Mouse (Mus musculus) hindbrain, embryonic 13.5 days (tissue): Measurements from ENCODE around the gene Ankrd34b. TPM values are rescaled to one million over a fixed set of nuclear protein-coding genes. Genes with fewer than 3 reads are reported as not detected.

Experiments used
- ATAC-seq: fragments of 200-750 bp; cut with Nextera tagmentation; 2 replicates; pipeline ENCODE4 v1.8.0; 2017; ENCODE audit warnings: moderate TSS enrichment; ENCODE audit not compliant: low FRiP score
- H3K27ac ChIP-seq: fragments of 300-500 bp; sonication (generic); 2 replicates; pipeline ENCODE4 v1.5.1; 2015; ENCODE audit warnings: inconsistent platforms, mild to moderate bottlenecking, moderate library complexity
- H3K27me3 ChIP-seq: fragments of 300-500 bp; sonication (generic); 2 replicates; pipeline ENCODE4 v1.6.1; 2015; ENCODE audit warnings: mild to moderate bottlenecking, inconsistent platforms
- H3K36me3 ChIP-seq: fragments of 300-500 bp; sonication (generic); 2 replicates; pipeline ENCODE4 v1.6.1; 2015; ENCODE audit warnings: mild to moderate bottlenecking, inconsistent platforms
- H3K4me1 ChIP-seq: fragments of 300-500 bp; sonication (generic); replicated peaks from 2 replicates; pipeline ENCODE4 v1.6.1; 2015; ENCODE audit warnings: inconsistent platforms
- H3K4me2 ChIP-seq: fragments of 300-500 bp; sonication (generic); 2 replicates; pipeline ENCODE4 v1.6.1; 2015; ENCODE audit warnings: inconsistent platforms, mild to moderate bottlenecking, moderate library complexity
- H3K4me3 ChIP-seq: fragments of 300-500 bp; sonication (generic); 2 replicates; pipeline ENCODE4 v1.5.1; 2015; ENCODE audit warnings: mild to moderate bottlenecking, inconsistent platforms
- H3K9ac ChIP-seq: fragments of 300-500 bp; sonication (generic); 2 replicates; pipeline ENCODE4 v1.6.1; 2015; ENCODE audit warnings: mild to moderate bottlenecking, inconsistent platforms
- H3K9me3 ChIP-seq: fragments of 300-500 bp; sonication (generic); 2 replicates; pipeline ENCODE4 v1.6.1; 2016; ENCODE audit warnings: inconsistent platforms
- WGBS: fragments of 180-500 bp; shearing (Covaris S2); methylation state at CpG from one replicate; pipeline ENCODE4 v1.1.7; 2015; 5-methylcytosine and 5-hydroxymethylcytosine counted together
- polyA plus RNA-seq: library from polyadenylated mRNA; unstranded; fragments of >200 nt; fragmentation: Nextera tagmentation; extraction: Ambion mirVana; gene quantifications from 2 replicates; pipeline ENCODE4 v1.2.1, GENCODE M21; 2015

The Ankrd34b gene
- 1.8 and 1.9 TPM in 2 replicates for polyA plus RNA-seq

- Histone ChIP-seq H3K4me2 (peak within 1 kb of the TSS; percentile 99), H3K4me3 (peak within 1 kb of the TSS; percentile 72), H3K9me3 (no peaks in the 10 kb centered on the region), H3K36me3 (no peaks in the 10 kb centered on the region), H3K4me1 (peaks cover 21% of the 10 kb centered on the region), H3K27ac (no peak within 1 kb of the TSS), H3K9ac (peak within 1 kb of the TSS; percentile 79), H3K27me3 (peaks cover 72% of the 10 kb centered on the region)
- ATAC-seq = peak; percentile 90
- under 1% methylated on average over 51 of the region's 54 CpGs for WGBS
Observed at GRCm38 (mm10) chr13:92425758-92426264, at the start of gene Ankrd34b. Gene Ankrd34b, plus strand, starts transcription at chr13:92425896.

- no peak overlapping the region for H3K4me3 ChIP-seq
- no peaks in the 10 kb centered on the region for H3K4me1 ChIP-seq
- H3K27me3 ChIP-seq = no peaks in the 10 kb centered on the region
- H3K9me3 ChIP-seq = no peaks in the 10 kb centered on the region
- no peak overlapping the region for H3K27ac ChIP-seq
- no peaks in the 10 kb centered on the region for H3K36me3 ChIP-seq
- no peak for ATAC-seq
- H3K4me2 ChIP-seq = no peak overlapping the region
- WGBS = 85% methylated on average over 3 of the region's 3 CpGs
- no peak overlapping the region for H3K9ac ChIP-seq
Observed at GRCm38 (mm10) chr13:92387367-92387766, 38.3 kb upstream of the Ankrd34b start.

DNA sequence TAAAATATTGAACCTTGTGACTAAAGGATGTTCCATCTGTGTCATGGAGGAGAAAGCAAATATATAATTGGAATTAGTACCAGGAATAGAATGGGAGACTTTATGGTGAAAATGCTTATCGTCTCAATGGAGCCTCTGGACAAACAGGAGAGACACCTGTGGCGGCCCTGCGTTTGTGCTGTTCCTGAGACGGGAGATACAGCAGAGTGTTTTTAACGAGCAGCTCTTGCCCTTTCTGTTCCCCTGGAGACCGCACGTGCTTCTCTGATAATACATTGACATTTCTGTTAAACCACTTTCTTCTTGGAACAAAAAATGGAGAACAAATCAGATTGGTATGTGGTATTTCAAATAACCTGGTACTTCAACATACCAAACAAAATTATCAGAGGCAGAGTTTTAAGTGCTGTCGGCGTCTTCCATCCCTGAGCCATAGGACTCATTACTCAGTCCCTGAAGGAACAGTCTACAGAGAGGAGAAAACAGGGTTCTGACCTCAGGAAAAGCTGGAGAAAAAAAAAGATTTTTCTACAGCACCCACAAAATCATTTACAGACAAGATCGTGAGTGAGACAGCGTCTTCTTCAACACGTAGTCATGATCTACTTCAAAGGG is 32.5 kb upstream of the Ankrd34b start:
- ATAC-seq = no peak
- no peaks in the 10 kb centered on the region for H3K4me1 ChIP-seq
- WGBS = 92% methylated on average over 12 of the region's 12 CpGs
- H3K4me2 ChIP-seq = no peak overlapping the region
- H3K4me3 ChIP-seq = no peak overlapping the region
- no peaks in the 10 kb centered on the region for H3K36me3 ChIP-seq
- no peaks in the 10 kb centered on the region for H3K9me3 ChIP-seq
- H3K27me3 ChIP-seq = no peaks in the 10 kb centered on the region
- H3K27ac ChIP-seq = no peak overlapping the region
- H3K9ac ChIP-seq = no peak overlapping the region

DNA sequence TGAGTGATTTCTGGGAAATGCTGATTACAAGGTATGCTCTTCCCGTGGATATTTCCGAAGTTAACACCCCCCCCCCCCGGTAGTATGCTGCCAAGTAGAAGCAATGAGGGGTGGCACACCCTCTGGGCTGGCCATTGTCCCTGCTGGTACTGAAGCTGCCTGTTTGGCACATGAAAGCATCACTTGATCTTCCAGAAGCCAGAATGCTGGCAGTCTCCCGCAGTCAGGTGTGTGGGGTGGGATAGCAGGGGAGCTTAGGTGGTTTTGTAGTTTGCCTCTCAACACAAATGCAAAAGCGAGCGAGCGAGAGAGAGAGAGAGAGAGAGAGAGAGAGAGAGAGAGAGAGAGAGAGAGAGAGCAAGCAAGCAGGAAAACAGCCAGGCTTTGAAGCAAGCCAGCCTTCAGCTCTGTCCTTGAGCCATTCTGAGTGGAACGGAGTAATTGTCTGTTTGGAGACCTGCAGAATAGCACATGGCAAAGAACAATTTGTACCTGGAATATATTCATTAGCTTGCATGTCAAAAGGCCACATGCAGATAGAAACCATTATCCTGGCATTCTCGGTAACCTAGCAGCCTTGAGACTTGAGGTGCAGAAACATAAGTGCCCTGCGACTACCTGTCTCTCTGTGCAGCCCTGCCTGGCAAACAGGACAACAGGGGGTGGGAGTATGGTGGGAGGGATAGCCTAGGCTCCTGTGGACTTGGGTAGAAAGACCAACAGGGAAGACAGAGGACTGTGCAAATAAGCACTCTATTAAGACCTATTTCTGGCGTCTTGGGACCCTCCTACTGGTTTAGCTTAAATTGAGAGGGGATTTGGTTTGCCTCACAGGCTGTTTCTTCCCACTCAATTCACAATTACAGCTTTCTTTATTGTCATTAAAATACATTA is 27.0 kb upstream of the Ankrd34b start:
- Histone ChIP-seq H3K27me3 (no peaks in the 10 kb centered on the region), H3K4me2 (no peak overlapping the region), H3K9ac (no peak overlapping the region), H3K9me3 (no peaks in the 10 kb centered on the region), H3K4me3 (no peak overlapping the region), H3K4me1 (no peaks in the 10 kb centered on the region), H3K27ac (no peak overlapping the region), H3K36me3 (no peaks in the 10 kb centered on the region)
- ATAC-seq = no peak
- WGBS = 68% methylated on average over 11 of the region's 11 CpGs

GRCm38 (mm10) chr13:92402063-92402462 is 23.6 kb upstream of the Ankrd34b start:
- H3K4me1 ChIP-seq = no peaks in the 10 kb centered on the region
- WGBS = 62% methylated on average over 2 of the region's 2 CpGs

GRCm38 (mm10) chr13:92403496-92403895 is 22.2 kb upstream of the Ankrd34b start:
- no peak for ATAC-seq

More at GRCm38 (mm10) chr13:92402063-92402462, 23.6 kb upstream of the Ankrd34b start:
- Histone ChIP-seq H3K4me2 (no peak overlapping the region), H3K27ac (no peak overlapping the region), H3K4me3 (no peak overlapping the region), H3K9ac (no peak overlapping the region), H3K27me3 (no peaks in the 10 kb centered on the region), H3K36me3 (no peaks in the 10 kb centered on the region), H3K9me3 (no peaks in the 10 kb centered on the region)
- ATAC-seq = no peak

DNA sequence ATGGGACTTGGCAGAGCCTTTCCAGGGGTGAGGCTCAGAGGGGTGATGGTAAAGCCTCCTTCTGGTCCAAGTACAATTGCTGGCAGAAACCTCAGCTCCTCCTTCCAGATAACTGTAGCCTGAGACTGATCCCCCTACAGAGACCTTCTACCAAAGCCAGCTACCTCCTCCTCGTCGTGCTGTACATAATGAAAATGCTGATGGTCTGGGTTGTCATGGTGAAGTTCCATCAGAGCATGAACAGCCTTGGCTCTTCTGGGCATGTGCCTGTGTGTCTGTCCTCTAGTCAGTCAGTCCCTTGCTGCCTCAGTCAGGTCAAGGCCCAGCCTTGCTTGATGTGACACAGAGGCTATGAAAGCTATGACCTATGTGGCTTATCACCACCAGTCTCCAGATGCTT is 15.2 kb upstream of the Ankrd34b start:
- H3K9me3 ChIP-seq = no peaks in the 10 kb centered on the region
- H3K27ac ChIP-seq = no peak overlapping the region
- no peak overlapping the region for H3K9ac ChIP-seq
- no peaks in the 10 kb centered on the region for H3K36me3 ChIP-seq
- H3K4me3 ChIP-seq = no peak overlapping the region
- no peak for ATAC-seq
- 79% methylated on average over 2 of the region's 2 CpGs for WGBS
- no peaks in the 10 kb centered on the region for H3K27me3 ChIP-seq
- no peak overlapping the region for H3K4me2 ChIP-seq
- no peaks in the 10 kb centered on the region for H3K4me1 ChIP-seq

More at GRCm38 (mm10) chr13:92403496-92403895, 22.2 kb upstream of the Ankrd34b start:
- WGBS = 85% methylated on average over 3 of the region's 3 CpGs
- no peaks in the 10 kb centered on the region for H3K36me3 ChIP-seq
- H3K4me3 ChIP-seq = no peak overlapping the region
- H3K9ac ChIP-seq = no peak overlapping the region
- no peak overlapping the region for H3K27ac ChIP-seq
- no peaks in the 10 kb centered on the region for H3K4me1 ChIP-seq
- H3K4me2 ChIP-seq = no peak overlapping the region
- no peaks in the 10 kb centered on the region for H3K9me3 ChIP-seq
- H3K27me3 ChIP-seq = no peaks in the 10 kb centered on the region

DNA sequence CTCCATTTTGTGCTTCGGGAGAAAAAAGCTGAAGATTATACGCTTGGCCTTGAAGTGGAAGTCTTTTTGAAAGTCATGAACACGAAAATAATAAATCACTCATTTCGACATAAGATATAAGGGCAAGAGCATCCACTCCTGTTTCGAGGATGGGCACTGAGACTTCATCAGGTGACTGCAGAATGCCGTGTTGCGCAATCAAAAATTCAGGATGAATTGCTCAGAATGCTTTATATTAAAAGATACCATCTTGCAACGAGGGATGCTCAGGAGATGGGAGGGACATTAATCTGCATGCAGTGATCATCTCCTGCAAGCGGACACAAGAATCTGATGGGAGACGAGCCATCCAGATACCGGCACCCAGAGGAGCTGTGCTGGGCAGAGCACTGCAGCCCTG is 6.1 kb upstream of the Ankrd34b start:
- Histone ChIP-seq H3K4me2 (no peak overlapping the region), H3K36me3 (no peaks in the 10 kb centered on the region), H3K9ac (no peak overlapping the region), H3K27ac (no peak overlapping the region), H3K27me3 (peaks cover 21% of the 10 kb centered on the region), H3K9me3 (no peaks in the 10 kb centered on the region), H3K4me1 (no peaks in the 10 kb centered on the region), H3K4me3 (no peak overlapping the region)
- no peak for ATAC-seq
- 86% methylated on average over 11 of the region's 11 CpGs for WGBS

- Histone ChIP-seq H3K4me3 (no peak overlapping the region), H3K9ac (no peak overlapping the region), H3K27me3 (peaks cover 62% of the 10 kb centered on the region), H3K4me2 (no peak overlapping the region), H3K27ac (no peak overlapping the region), H3K9me3 (no peaks in the 10 kb centered on the region), H3K4me1 (peaks cover 21% of the 10 kb centered on the region), H3K36me3 (no peaks in the 10 kb centered on the region)
- WGBS = 54% methylated on average over 3 of the region's 3 CpGs
- no peak for ATAC-seq
Observed at GRCm38 (mm10) chr13:92423711-92424110, 2.0 kb upstream of the Ankrd34b start.

DNA sequence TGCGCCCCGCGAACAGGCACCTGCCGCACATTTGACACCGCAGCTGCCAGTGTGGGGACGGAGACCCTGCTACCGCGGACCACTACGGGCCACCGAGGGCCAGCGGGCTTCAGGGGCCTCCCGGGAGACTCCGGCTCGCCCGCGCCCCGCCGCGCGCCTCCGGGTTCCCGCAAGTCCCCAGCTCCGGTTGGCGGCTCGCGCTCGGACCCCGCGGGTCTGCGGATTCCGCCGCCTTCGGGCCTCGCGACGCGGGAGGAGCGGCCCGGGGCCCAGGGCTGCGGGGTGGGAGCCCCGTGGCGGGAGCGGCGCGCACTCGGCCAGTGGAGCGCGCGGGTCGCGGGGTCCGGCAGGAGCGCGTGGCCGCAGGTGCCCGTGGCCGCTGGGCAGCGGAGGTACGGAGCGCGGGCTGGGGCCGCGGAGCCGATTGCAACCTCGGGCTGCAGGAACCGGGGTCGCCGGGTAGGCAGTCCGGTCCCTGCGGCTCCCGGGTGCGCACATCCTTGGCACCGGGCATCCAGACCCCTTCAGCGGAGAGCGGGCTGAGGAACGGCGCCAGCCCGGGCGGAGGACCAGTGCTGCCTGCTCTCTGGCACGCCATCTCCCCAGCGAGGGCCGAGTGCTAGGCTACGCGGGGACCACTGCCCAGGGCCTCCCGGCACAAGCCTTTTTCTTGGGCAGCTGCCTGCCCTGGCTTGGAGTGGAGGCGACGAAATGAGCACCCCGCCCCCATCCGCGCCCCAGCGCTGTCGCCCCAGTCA is 777 bp downstream of the Ankrd34b start:
- no peaks in the 10 kb centered on the region for H3K9me3 ChIP-seq
- H3K4me2 ChIP-seq = peak overlapping the region; percentile 99
- H3K36me3 ChIP-seq = no peaks in the 10 kb centered on the region
- peak; percentile 69 for ATAC-seq
- H3K4me1 ChIP-seq = peaks cover 21% of the 10 kb centered on the region
- H3K4me3 ChIP-seq = peak overlapping the region; percentile 72
- under 1% methylated on average over 75 of the region's 92 CpGs for whole genome bisulfite sequencing
- H3K27me3 ChIP-seq = peaks cover 72% of the 10 kb centered on the region
- H3K27ac ChIP-seq = no peak overlapping the region
- peak overlapping the region; percentile 79 for H3K9ac ChIP-seq

DNA sequence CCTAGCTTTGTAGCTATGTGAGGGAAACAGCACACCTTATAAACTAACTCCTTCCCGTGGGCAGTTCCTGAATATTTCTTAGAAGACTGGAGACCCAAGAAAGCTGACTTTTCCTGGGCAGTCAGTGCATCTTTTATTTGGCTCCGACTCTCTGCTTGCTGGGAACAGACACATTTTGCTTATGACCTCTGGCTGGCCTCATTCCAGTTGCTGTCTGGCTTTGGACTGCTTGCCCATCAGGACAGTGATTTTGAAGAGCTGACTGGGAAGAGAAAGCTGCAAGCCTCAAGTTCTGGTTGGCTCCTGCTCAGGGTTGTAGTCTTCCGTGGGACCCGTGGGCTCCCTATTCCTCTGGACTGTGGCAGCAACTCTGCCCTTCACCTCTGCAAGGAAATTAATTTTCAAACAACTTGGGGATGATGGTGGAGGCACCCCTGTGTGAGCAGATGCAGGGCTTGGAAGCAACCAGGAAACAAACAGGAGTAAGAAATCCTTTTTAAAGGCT is 1.7 kb downstream of the Ankrd34b start:
- H3K4me3 ChIP-seq = peak overlapping the region; percentile 72
- ATAC-seq = no peak
- no peaks in the 10 kb centered on the region for H3K9me3 ChIP-seq
- H3K4me2 ChIP-seq = peak overlapping the region; percentile 99
- H3K9ac ChIP-seq = peak overlapping the region; percentile 79; the same call in 1 of the 2 replicates
- H3K36me3 ChIP-seq = no peaks in the 10 kb centered on the region
- WGBS = 47% methylated on average over 4 of the region's 4 CpGs
- peaks cover 21% of the 10 kb centered on the region for H3K4me1 ChIP-seq
- peaks cover 72% of the 10 kb centered on the region for H3K27me3 ChIP-seq
- H3K27ac ChIP-seq = no peak overlapping the region

DNA sequence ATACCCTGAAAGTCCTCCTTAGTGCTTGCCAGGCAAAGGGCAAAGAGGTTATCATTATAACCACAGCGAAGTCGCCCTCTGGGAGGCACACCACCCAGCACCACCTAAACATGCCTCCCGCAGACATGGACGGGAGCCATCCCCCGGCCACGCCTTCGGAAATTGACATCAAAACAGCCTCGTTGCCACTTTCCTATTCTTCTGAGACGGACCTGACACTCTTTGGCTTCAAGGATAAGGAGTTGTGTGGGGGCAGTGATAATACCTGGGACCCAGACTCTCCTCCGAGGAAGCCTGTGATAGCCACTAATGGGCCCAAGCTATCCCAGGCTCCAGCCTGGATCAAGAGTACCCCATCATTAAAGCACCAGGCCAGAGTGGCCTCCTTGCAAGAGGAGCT is 13.0 kb downstream of the Ankrd34b start:
- H3K4me3 ChIP-seq = no peak overlapping the region
- WGBS = 92% methylated on average over 10 of the region's 10 CpGs
- H3K4me1 ChIP-seq = no peaks in the 10 kb centered on the region

More for the DNA sequence above, 13.0 kb downstream of the Ankrd34b start:
- no peaks in the 10 kb centered on the region for H3K27me3 ChIP-seq
- no peak overlapping the region for H3K9ac ChIP-seq
- no peak overlapping the region for H3K27ac ChIP-seq
- H3K4me2 ChIP-seq = no peak overlapping the region
- ATAC-seq = no peak
- no peaks in the 10 kb centered on the region for H3K36me3 ChIP-seq
- H3K9me3 ChIP-seq = no peaks in the 10 kb centered on the region
